Mouse (Mus musculus): ENCODE results near the gene Ankrd17. TPM values are rescaled to one million over a fixed set of nuclear protein-coding genes. Genes with fewer than 3 reads are reported as not detected.

Ankrd17 gene
- polyA plus RNA-seq, 1 experiment from 2014 or later, result 32.9 TPM

DNA sequence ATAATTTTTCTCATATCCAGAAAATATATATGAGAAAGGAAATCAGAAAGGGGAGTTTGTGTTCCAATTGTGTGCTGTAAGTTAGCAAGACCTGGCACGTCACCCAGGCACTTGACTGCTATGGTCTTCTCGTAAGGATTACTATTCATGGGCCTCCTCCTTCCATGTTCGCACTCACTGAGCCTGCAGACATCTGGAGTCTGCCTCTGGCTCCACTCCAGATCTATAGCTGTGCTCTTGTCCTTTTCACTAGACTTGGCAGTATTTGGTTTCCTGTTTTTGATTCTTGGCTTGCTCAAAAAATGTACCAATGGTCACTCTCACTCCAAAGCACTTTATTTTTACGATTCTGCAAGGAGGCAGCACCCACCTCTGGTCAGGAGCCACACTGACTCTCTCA lies 15.1 kb upstream of the Ankrd17 start:
- no peak overlapping the region for H3K4me2 ChIP-seq (ENCODE audit: low read depth, low read length, severe bottlenecking)
- no peaks in the 10 kb centered on the region for H3K27me3 ChIP-seq (ENCODE audit: control insufficient read depth, insufficient read depth, low read length)
- no peaks in the 10 kb centered on the region for H3K9me3 ChIP-seq (ENCODE audit: control insufficient read depth, low read length)
- DNase-seq (ENCODE audit: low spot score) (no peak), ATAC-seq (replicated peaks; ENCODE audit: low FRiP score) (no peak)
- no peaks in the 10 kb centered on the region for H3K4me1 ChIP-seq (replicated peaks; ENCODE audit: control insufficient read depth, insufficient read depth, low read length)
- no peaks in the 10 kb centered on the region for H3K36me3 ChIP-seq (ENCODE audit: control insufficient read depth, insufficient read depth, low read length)
- no peak overlapping the region for H3K4me3 ChIP-seq (ENCODE audit: low read depth, low read length)
- no peak overlapping the region for H3K9ac ChIP-seq (ENCODE audit: low read length)
- H3K27ac ChIP-seq (ENCODE audit: low read depth, low read length), result no peak overlapping the region
- 86% methylated on average over 4 of the region's 4 CpGs for WGBS

- no peak overlapping the region for H3K9ac ChIP-seq (ENCODE audit: low read length)
- H3K4me2 ChIP-seq (ENCODE audit: low read depth, low read length, severe bottlenecking), result no peak overlapping the region
- no peaks in the 10 kb centered on the region for H3K27me3 ChIP-seq (ENCODE audit: control insufficient read depth, insufficient read depth, low read length)
- WGBS, result 88% methylated on average over 4 of the region's 4 CpGs
- DNase-seq (ENCODE audit: low spot score) (no peak), ATAC-seq (replicated peaks; ENCODE audit: low FRiP score) (no peak)
- no peak overlapping the region for H3K27ac ChIP-seq (ENCODE audit: low read depth, low read length)
- H3K4me1 ChIP-seq (replicated peaks; ENCODE audit: control insufficient read depth, insufficient read depth, low read length), result no peaks in the 10 kb centered on the region
- no peaks in the 10 kb centered on the region for H3K36me3 ChIP-seq (ENCODE audit: control insufficient read depth, insufficient read depth, low read length)
- no peak overlapping the region for H3K4me3 ChIP-seq (ENCODE audit: low read depth, low read length)
- no peaks in the 10 kb centered on the region for H3K9me3 ChIP-seq (ENCODE audit: control insufficient read depth, low read length)
Observed at GRCm38 (mm10) chr5:90373708-90374107, 7.3 kb upstream of the Ankrd17 start.

GRCm38 (mm10) chr5:90370401-90370800 lies 4.0 kb upstream of the Ankrd17 start:
- no peak for DNase-seq (ENCODE audit: low spot score)
- H3K36me3 ChIP-seq (ENCODE audit: control insufficient read depth, insufficient read depth, low read length), result no peaks in the 10 kb centered on the region
- no peaks in the 10 kb centered on the region for H3K9me3 ChIP-seq (ENCODE audit: control insufficient read depth, low read length)
- ATAC-seq (replicated peaks; ENCODE audit: low FRiP score), result no peak
- H3K27me3 ChIP-seq (ENCODE audit: control insufficient read depth, insufficient read depth, low read length), result no peaks in the 10 kb centered on the region
- no peak overlapping the region for H3K9ac ChIP-seq (ENCODE audit: low read length)
- H3K4me2 ChIP-seq (ENCODE audit: low read depth, low read length, severe bottlenecking), result no peak overlapping the region
- 91% methylated on average over 5 of the region's 5 CpGs for WGBS
- no peak overlapping the region for H3K27ac ChIP-seq (ENCODE audit: low read depth, low read length)
- no peak overlapping the region for H3K4me3 ChIP-seq (ENCODE audit: low read depth, low read length)
- H3K4me1 ChIP-seq (replicated peaks; ENCODE audit: control insufficient read depth, insufficient read depth, low read length), result no peaks in the 10 kb centered on the region

- H3K4me2 ChIP-seq (ENCODE audit: low read depth, low read length, severe bottlenecking), result peak within 1 kb of the TSS; percentile 64
- ATAC-seq (replicated peaks; ENCODE audit: low FRiP score), result no peak
- WGBS, result 2% methylated on average over 7 of the region's 7 CpGs
Observed at GRCm38 (mm10) chr5:90367067-90367303, 608 bp upstream of the Ankrd17 start, which contains the start of gene Gm9958. Gene Gm9958 (plus strand): TSS chr5:90367204.

DNA sequence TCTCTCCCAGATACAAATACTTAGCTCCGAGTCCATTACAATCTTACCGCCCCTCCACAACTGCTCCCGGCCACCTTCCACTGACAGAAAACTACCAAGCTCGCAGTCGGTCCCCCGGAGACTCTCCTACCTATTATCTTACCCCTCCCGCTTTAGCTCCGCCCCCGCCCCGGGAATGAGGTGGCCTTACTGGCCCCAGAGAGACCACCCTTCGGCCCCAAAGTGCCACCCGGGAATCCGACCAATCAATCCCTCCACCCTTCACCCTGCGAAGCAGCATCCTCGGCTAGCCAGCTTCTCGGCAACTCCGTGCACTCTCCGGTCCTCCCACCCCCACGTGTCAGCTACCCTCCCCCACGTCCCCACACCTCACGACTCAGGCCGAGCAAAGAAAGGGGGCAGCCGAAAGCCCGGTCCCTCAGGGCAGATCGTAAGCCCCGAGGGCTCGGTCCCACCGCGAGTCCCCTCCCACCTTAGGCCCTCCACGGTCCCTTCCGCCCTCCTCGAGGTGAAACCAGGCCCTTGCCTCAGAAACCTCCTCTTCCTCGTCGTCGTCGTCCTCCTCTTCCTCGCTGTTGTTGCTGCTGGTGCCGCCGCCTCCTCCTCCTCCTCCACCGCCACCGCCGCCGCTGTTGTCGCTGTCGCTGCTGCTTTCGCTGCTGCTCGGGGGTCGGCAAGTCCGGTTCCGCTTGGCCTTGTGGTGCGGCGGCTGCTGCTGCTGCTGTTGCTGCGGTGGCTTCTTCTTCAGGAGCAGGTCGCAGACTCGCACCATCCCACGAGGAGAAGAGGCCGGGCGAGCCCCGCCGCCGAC lies 1.0 kb downstream of the Ankrd17 start:
- H3K9me3 ChIP-seq (ENCODE audit: control insufficient read depth, low read length), result no peaks in the 10 kb centered on the region
- no peaks in the 10 kb centered on the region; the same call in 1 of the 2 replicates for H3K36me3 ChIP-seq (ENCODE audit: control insufficient read depth, insufficient read depth, low read length)
- WGBS, result 1% methylated on average over 52 of the region's 61 CpGs
- peak overlapping the region; percentile 85 for H3K4me3 ChIP-seq (ENCODE audit: low read depth, low read length)
- no peaks in the 10 kb centered on the region for H3K27me3 ChIP-seq (ENCODE audit: control insufficient read depth, insufficient read depth, low read length)
- peak; percentile 80 for DNase-seq (ENCODE audit: low spot score)
- peak overlapping the region; percentile 97 for H3K27ac ChIP-seq (ENCODE audit: low read depth, low read length)
- H3K9ac ChIP-seq (ENCODE audit: low read length), result peak overlapping the region; percentile 95
- peak; percentile 62 for ATAC-seq (replicated peaks; ENCODE audit: low FRiP score)
- H3K4me1 ChIP-seq (replicated peaks; ENCODE audit: control insufficient read depth, insufficient read depth, low read length), result peaks cover 2% of the 10 kb centered on the region; the same call in 1 of the 2 replicates
- H3K4me2 ChIP-seq (ENCODE audit: low read depth, low read length, severe bottlenecking), result peak overlapping the region; percentile 61

More at GRCm38 (mm10) chr5:90367067-90367303, 608 bp upstream of the Ankrd17 start, which contains the start of gene Gm9958:
- Histone ChIP-seq H3K9me3 (ENCODE audit: control insufficient read depth, low read length) (no peaks in the 10 kb centered on the region), H3K4me1 (replicated peaks; ENCODE audit: control insufficient read depth, insufficient read depth, low read length) (peaks cover 2% of the 10 kb centered on the region; the same call in 1 of the 2 replicates), H3K4me3 (ENCODE audit: low read depth, low read length) (peak within 1 kb of the TSS; percentile 85), H3K36me3 (ENCODE audit: control insufficient read depth, insufficient read depth, low read length) (no peaks in the 10 kb centered on the region; the same call in 1 of the 2 replicates), H3K9ac (ENCODE audit: low read length) (peak within 1 kb of the TSS; percentile 95), H3K27ac (ENCODE audit: low read depth, low read length) (peak within 1 kb of the TSS; percentile 97), H3K27me3 (ENCODE audit: control insufficient read depth, insufficient read depth, low read length) (no peaks in the 10 kb centered on the region)
- DNase-seq (ENCODE audit: low spot score), result no peak

DNA sequence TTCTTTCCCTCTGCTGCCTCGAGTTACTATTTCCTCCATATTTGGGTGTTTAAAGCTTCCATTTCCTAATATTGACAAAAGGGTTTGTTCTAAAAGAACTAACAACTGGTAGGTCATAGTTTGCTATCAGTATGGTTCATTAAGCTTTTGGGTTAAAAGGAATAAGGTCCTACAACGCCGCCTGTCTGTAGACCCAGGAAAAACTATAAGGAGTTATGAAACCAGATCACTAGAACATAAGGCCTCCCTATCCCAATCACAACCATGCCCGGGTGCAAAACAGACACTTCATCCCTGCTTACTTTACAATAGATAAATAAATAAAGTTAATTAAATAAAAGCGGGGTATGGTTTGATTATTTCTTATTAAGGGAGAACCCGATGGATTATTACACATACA lies 1.9 kb downstream of the Ankrd17 start:
- no peaks in the 10 kb centered on the region for H3K27me3 ChIP-seq (ENCODE audit: control insufficient read depth, insufficient read depth, low read length)
- peak overlapping the region; percentile 85 for H3K4me3 ChIP-seq (ENCODE audit: low read depth, low read length)
- peak overlapping the region; percentile 61 for H3K4me2 ChIP-seq (ENCODE audit: low read depth, low read length, severe bottlenecking)
- ATAC-seq (replicated peaks; ENCODE audit: low FRiP score), result no peak
- H3K36me3 ChIP-seq (ENCODE audit: control insufficient read depth, insufficient read depth, low read length), result no peaks in the 10 kb centered on the region; the same call in 1 of the 2 replicates
- H3K27ac ChIP-seq (ENCODE audit: low read depth, low read length), result no peak overlapping the region
- H3K4me1 ChIP-seq (replicated peaks; ENCODE audit: control insufficient read depth, insufficient read depth, low read length), result peaks cover 2% of the 10 kb centered on the region; the same call in 1 of the 2 replicates
- peak overlapping the region; percentile 95 for H3K9ac ChIP-seq (ENCODE audit: low read length)
- WGBS, result 4% methylated on average over 6 of the region's 6 CpGs
- DNase-seq (ENCODE audit: low spot score), result peak; percentile 59
- no peaks in the 10 kb centered on the region for H3K9me3 ChIP-seq (ENCODE audit: control insufficient read depth, low read length)

DNA sequence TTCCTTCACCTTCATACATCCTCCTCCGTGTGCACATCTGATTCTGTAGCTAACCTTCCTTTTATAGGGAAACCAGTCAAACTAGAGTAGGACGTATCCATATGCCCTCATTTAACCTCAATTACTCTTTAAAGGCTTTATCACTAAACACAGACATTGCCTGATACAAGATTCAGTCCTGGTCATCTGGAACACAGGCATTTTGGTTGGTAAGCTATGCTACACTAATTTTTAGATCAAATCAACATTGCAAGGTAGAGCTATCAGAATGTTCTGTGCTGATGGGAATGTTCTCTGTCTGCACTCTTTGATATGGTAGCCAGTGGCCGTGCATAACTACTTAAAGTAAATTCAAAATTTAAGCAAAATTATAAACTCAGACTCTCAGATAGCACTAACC lies 10.6 kb downstream of the Ankrd17 start:
- DNase-seq (ENCODE audit: low spot score) (no peak), ATAC-seq (replicated peaks; ENCODE audit: low FRiP score) (no peak)
- Histone ChIP-seq H3K4me2 (ENCODE audit: low read depth, low read length, severe bottlenecking) (no peak overlapping the region), H3K36me3 (ENCODE audit: control insufficient read depth, insufficient read depth, low read length) (no peaks in the 10 kb centered on the region), H3K9me3 (ENCODE audit: control insufficient read depth, low read length) (no peaks in the 10 kb centered on the region), H3K27ac (ENCODE audit: low read depth, low read length) (no peak overlapping the region), H3K27me3 (ENCODE audit: control insufficient read depth, insufficient read depth, low read length) (no peaks in the 10 kb centered on the region), H3K9ac (ENCODE audit: low read length) (no peak overlapping the region), H3K4me3 (ENCODE audit: low read depth, low read length) (no peak overlapping the region), H3K4me1 (replicated peaks; ENCODE audit: control insufficient read depth, insufficient read depth, low read length) (no peaks in the 10 kb centered on the region)
- WGBS, result 90% methylated on average over 3 of the region's 3 CpGs

GRCm38 (mm10) chr5:90353552-90354317 lies 12.6 kb downstream of the Ankrd17 start:
- no peak overlapping the region for H3K9ac ChIP-seq (ENCODE audit: low read length)
- DNase-seq (ENCODE audit: low spot score) (no peak), ATAC-seq (replicated peaks; ENCODE audit: low FRiP score) (no peak)
- H3K4me2 ChIP-seq (ENCODE audit: low read depth, low read length, severe bottlenecking), result no peak overlapping the region
- no peaks in the 10 kb centered on the region for H3K4me1 ChIP-seq (replicated peaks; ENCODE audit: control insufficient read depth, insufficient read depth, low read length)
- H3K27ac ChIP-seq (ENCODE audit: low read depth, low read length), result no peak overlapping the region
- no peaks in the 10 kb centered on the region for H3K36me3 ChIP-seq (ENCODE audit: control insufficient read depth, insufficient read depth, low read length)
- no peaks in the 10 kb centered on the region for H3K27me3 ChIP-seq (ENCODE audit: control insufficient read depth, insufficient read depth, low read length)
- 96% methylated on average over 4 of the region's 4 CpGs for whole genome bisulfite sequencing
- H3K9me3 ChIP-seq (ENCODE audit: control insufficient read depth, low read length), result no peaks in the 10 kb centered on the region
- H3K4me3 ChIP-seq (ENCODE audit: low read depth, low read length), result no peak overlapping the region

Data from forebrain, embryonic 11.5 days (tissue).